Mouse (Mus musculus): ENCODE results near the gene Sh2d1a. TPM values are rescaled to one million over a fixed set of nuclear protein-coding genes. Genes with fewer than 3 reads are reported as not detected.

Sh2d1a gene
- 0.66 and 0.88 TPM in 2 replicates for polyA plus RNA-seq (2012; rRNA removed)

- WGBS: 64% methylated on average over 13 of the region's 13 CpGs
- no peak for DNase-seq (ENCODE audit: low read depth, low spot score)
These were observed at the start of gene Sh2d1a for GRCm38 (mm10) chrX:42502291-42503043. TSS of gene Sh2d1a (plus strand) at chrX:42502453.

GRCm38 (mm10) chrX:42453001-42453400, 49.3 kb upstream of the Sh2d1a start:
- DNase-seq (ENCODE audit: low read depth, low spot score): no peak
- 83% methylated on average over 1 of the region's 1 CpGs for WGBS

- DNase-seq (ENCODE audit: low read depth, low spot score): no peak
- WGBS: 64% methylated on average over 7 of the region's 7 CpGs
These were observed 47.7 kb upstream of the Sh2d1a start for GRCm38 (mm10) chrX:42454533-42454932.

- WGBS: 93% methylated on average over 16 of the region's 16 CpGs
- no peak for DNase-seq (ENCODE audit: low read depth, low spot score)
These were observed 12.8 kb upstream of the Sh2d1a start, which contains the start of gene Tex13c2 for GRCm38 (mm10) chrX:42489446-42489845. TSS of gene Tex13c2 (plus strand) at chrX:42489691.

GRCm38 (mm10) chrX:42490336-42490735, 11.9 kb upstream of the Sh2d1a start:
- WGBS: 93% methylated on average over 8 of the region's 8 CpGs
- no peak for DNase-seq (ENCODE audit: low read depth, low spot score)

GRCm38 (mm10) chrX:42500538-42500937, 1.7 kb upstream of the Sh2d1a start:
- DNase-seq (ENCODE audit: low read depth, low spot score): no peak

GRCm38 (mm10) chrX:42511105-42511504, 8.9 kb downstream of the Sh2d1a start:
- no peak for DNase-seq (ENCODE audit: low read depth, low spot score)
- 67% methylated on average over 2 of the region's 2 CpGs for WGBS

GRCm38 (mm10) chrX:42512567-42512966, 10.3 kb downstream of the Sh2d1a start:
- DNase-seq (ENCODE audit: low read depth, low spot score): no peak

- DNase-seq (ENCODE audit: low read depth, low spot score): no peak
- WGBS: 81% methylated on average over 2 of the region's 2 CpGs
These were observed 20.6 kb downstream of the Sh2d1a start for GRCm38 (mm10) chrX:42522868-42523267.

GRCm38 (mm10) chrX:42530703-42531102, 28.4 kb downstream of the Sh2d1a start:
- WGBS: 81% methylated on average over 4 of the region's 4 CpGs
- DNase-seq (ENCODE audit: low read depth, low spot score): no peak

- no peak for DNase-seq (ENCODE audit: low read depth, low spot score)
- WGBS: 31% methylated on average over 3 of the region's 3 CpGs
These were observed 37.9 kb downstream of the Sh2d1a start for GRCm38 (mm10) chrX:42540030-42540755.

GRCm38 (mm10) chrX:42540756-42541053, 38.5 kb downstream of the Sh2d1a start:
- WGBS: 17% methylated on average over 5 of the region's 5 CpGs

GRCm38 (mm10) chrX:42545076-42545475, 42.8 kb downstream of the Sh2d1a start:
- 87% methylated on average over 1 of the region's 1 CpGs for WGBS
- no peak for DNase-seq (ENCODE audit: low read depth, low spot score)

More at GRCm38 (mm10) chrX:42540756-42541053, 38.5 kb downstream of the Sh2d1a start:
- peak; percentile 25 for DNase-seq (ENCODE audit: low read depth, low spot score)

- DNase-seq (ENCODE audit: low read depth, low spot score): no peak
- WGBS: 52% methylated on average over 4 of the region's 4 CpGs
These were observed 46.3 kb downstream of the Sh2d1a start for GRCm38 (mm10) chrX:42548513-42548912.

GRCm38 (mm10) chrX:42557284-42557683, 55.0 kb downstream of the Sh2d1a start:
- 27% methylated on average over 7 of the region's 7 CpGs for WGBS
- DNase-seq (ENCODE audit: low read depth, low spot score): no peak

GRCm38 (mm10) chrX:42558683-42559082, 56.4 kb downstream of the Sh2d1a start:
- no peak for DNase-seq (ENCODE audit: low read depth, low spot score)
- 58% methylated on average over 4 of the region's 4 CpGs for WGBS

Other genes starting within 250 kb of the Sh2d1a start
- 0.04 TPM in 1 of 2 replicates, not detected in the other for gene Tex13c2, start 12.8 kb upstream of the Sh2d1a start, polyA plus RNA-seq (2012; rRNA removed)